Mouse (Mus musculus) kidney, adult 2 months (tissue): ENCODE results near the gene Zfp26. TPM values are rescaled to one million over a fixed set of nuclear protein-coding genes. Genes with fewer than 3 reads are reported as not detected.

Experiments
- DNase-seq: peaks from one replicate; pipeline ENCODE4 v3.0.0; 2021
- H3K27ac ChIP-seq: fragments of 200-500 bp; 2 replicates; pipeline ENCODE4 v1.5.1; 2012; ENCODE audit warnings: low read depth, low read length, control low read depth, inconsistent platforms; ENCODE audit not compliant: insufficient read depth
- H3K27me3 ChIP-seq: fragments of 200-500 bp; replicated peaks from 2 replicates; pipeline ENCODE4 v1.6.1; 2012; ENCODE audit warnings: mild to moderate bottlenecking, moderate library complexity, low read length, inconsistent platforms; ENCODE audit not compliant: control insufficient read depth, insufficient read depth
- H3K36me3 ChIP-seq: fragments of 200-500 bp; 2 replicates; pipeline ENCODE4 v1.6.1; 2012; ENCODE audit warnings: mild to moderate bottlenecking, moderate library complexity, low read length, inconsistent platforms; ENCODE audit not compliant: control insufficient read depth, insufficient read depth
- H3K4me1 ChIP-seq: fragments of 200-500 bp; 2 replicates; pipeline ENCODE4 v1.6.1; 2011; ENCODE audit warnings: low read length; ENCODE audit not compliant: control insufficient read depth, insufficient read depth
- H3K4me3 ChIP-seq: fragments of 200-500 bp; 2 replicates; pipeline ENCODE4 v1.5.1; 2011; ENCODE audit warnings: mild to moderate bottlenecking, low read depth, low read length, control low read depth; ENCODE audit not compliant: insufficient read depth
- CTCF ChIP-seq: fragments of 200-500 bp; conservative IDR thresholded peaks from 2 replicates; pipeline ENCODE4 v1.5.1; 2011; ENCODE audit warnings: low read depth, mild to moderate bottlenecking, control low read depth, low read length, moderate library complexity, mixed read lengths; ENCODE audit not compliant: insufficient read depth, insufficient read length
- POLR2A ChIP-seq: fragments of 200-500 bp; IDR thresholded peaks from one replicate; pipeline ENCODE4 v1.6.1; 2011; ENCODE audit warnings: low read depth, low read length, control low read depth
- WGBS: fragments of 180-500 bp; shearing (Covaris S2); methylation state at CpG from one replicate; pipeline ENCODE4 v1.1.7; 2018; 5-methylcytosine and 5-hydroxymethylcytosine counted together
- polyA plus RNA-seq: library from polyadenylated mRNA; depleted of rRNA; stranded (reverse); fragments of >200 nt; gene quantifications from 2 replicates; pipeline ENCODE4 v1.2.3, GENCODE M21; 2012; rRNA removed

Zfp26 gene
- polyA plus RNA-seq = 1.5 and 2.2 TPM in 2 replicates

DNA sequence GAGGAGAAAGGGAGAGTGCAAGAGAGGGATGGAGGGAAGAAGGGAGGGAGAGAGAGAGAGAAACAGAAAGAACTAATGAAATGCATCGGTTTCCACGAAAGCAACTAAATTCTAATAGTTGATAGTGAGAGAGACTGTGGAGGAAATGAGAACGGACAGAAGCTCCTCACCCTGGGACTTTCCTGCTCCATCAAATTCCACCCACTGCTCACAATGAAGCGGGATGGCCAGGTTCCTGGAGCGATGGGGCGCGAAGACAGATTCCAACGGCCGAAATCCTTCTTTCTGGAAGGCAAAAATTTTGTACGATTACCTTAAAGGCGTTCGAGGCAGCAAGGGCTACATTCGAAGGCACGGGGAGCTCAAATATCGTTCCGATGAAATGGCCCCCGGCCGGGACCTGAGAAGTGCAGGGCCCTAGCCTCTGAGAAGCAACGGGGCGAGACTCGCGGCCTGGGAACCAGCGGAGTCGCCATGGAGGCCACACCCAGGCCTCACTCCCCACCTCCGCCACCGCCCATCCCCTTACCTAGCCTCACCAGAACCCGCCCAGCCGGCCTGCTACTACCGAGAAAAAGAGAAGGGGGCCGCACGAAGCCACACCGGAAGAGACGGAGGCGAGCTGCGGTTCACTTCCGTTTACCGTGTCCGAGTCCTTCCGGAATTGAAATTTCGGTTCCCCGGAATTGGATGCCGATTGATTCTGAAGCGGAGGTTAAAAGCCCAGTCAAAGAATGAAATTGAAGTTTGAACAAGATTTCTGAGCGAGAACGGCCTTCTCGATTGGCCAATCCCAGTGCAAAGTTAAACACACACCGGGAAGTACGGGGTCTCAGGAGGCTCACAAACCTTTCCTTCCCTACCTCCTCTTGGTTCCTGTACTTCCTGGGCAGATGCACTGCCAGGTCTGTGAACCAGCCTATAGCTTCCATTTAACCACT lies at the start of gene Zfp26:
Zfp26 (minus strand) TSS at position 786 of the 941 bp plus-strand sequence.
- no peaks in the 10 kb centered on the region for H3K27me3 ChIP-seq
- no peaks in the 10 kb centered on the region for H3K36me3 ChIP-seq
- no peak for TF ChIP-seq CTCF
- TF ChIP-seq POLR2A = no peak
- H3K27ac ChIP-seq = peak within 1 kb of the TSS; percentile 87
- peak within 1 kb of the TSS; percentile 95 for H3K4me3 ChIP-seq
- peaks cover 6% of the 10 kb centered on the region for H3K4me1 ChIP-seq
- WGBS = under 1% methylated on average over 48 of the region's 48 CpGs
- peak; percentile 89 for DNase-seq

DNA sequence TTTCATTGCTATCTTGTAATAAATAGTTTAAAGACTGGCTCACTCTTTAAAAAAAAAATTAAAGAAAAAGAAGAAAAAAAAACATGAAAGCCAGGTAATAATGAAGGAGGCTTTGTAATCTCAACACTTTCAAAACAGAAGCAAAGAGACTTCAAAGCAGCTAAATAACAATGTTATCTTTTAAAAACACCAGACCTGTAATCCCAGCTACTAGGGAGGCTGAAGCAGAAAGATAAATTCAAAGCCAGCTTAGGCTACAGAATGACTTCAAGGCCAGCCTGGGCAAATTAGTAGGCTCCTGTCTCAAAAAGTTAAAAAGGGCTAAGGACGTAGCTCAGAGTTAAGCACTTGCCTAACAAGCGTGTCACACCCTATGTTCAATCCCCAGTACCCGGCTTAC lies 49.7 kb upstream of the Zfp26 start:
- H3K27ac ChIP-seq = no peak overlapping the region
- no peak overlapping the region for H3K4me3 ChIP-seq
- no peaks in the 10 kb centered on the region for H3K27me3 ChIP-seq
- DNase-seq = no peak
- 85% methylated on average over 3 of the region's 3 CpGs for WGBS
- no peak for TF ChIP-seq POLR2A
- no peak for TF ChIP-seq CTCF
- H3K4me1 ChIP-seq = peaks cover 11% of the 10 kb centered on the region
- no peaks in the 10 kb centered on the region; the same call in none of the 2 replicates for H3K36me3 ChIP-seq

DNA sequence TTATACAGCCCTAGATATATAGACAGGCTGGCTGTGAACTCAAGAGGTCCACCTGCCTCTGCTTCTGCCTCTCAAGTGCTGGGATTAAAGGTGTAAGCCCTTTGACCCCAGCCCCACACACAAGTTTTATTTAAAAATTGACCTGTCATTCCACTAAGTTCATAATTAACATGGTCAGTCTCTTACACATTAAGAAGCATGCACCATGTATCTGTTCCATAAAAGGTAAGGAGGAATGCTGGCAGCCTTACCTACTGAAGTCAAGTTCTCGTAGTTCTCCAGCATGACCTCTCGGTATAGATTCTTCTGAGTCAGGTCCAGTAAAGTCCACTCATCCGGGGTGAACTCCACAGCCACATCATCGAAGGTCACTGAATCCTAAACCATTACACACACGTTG lies 44.8 kb upstream of the Zfp26 start:
- Histone ChIP-seq H3K27ac (no peak overlapping the region), H3K27me3 (no peaks in the 10 kb centered on the region), H3K36me3 (peaks cover 13% of the 10 kb centered on the region), H3K4me1 (peaks cover 6% of the 10 kb centered on the region; the same call in 1 of the 2 replicates), H3K4me3 (no peak overlapping the region)
- TF ChIP-seq CTCF (no peak), POLR2A (no peak)
- DNase-seq = peak; percentile 71
- 53% methylated on average over 5 of the region's 5 CpGs for WGBS

DNA sequence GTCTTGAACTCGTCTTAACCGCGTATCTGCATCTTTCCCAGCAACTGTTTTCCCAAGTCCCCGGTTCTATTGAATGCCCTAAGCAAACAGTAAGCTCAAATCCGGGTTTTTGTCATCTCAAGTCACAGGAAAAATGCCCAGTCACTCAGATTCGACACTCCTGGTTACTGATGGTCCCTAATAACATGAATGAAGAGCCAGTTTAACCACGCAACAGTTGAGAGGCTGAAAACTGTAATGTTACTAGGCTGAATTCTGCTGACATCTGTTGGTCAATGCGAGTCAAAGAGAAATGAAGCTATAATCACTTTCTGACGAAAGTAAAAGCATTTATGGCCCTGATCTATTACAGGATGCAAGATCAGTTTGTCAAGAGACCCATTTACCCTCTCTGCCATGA lies 33.3 kb upstream of the Zfp26 start:
- TF ChIP-seq POLR2A (no peak), CTCF (no peak)
- peak overlapping the region; percentile 93 for H3K27ac ChIP-seq
- H3K36me3 ChIP-seq = peaks cover 2% of the 10 kb centered on the region
- no peaks in the 10 kb centered on the region for H3K27me3 ChIP-seq
- peaks cover 18% of the 10 kb centered on the region for H3K4me1 ChIP-seq
- WGBS = 2% methylated on average over 9 of the region's 9 CpGs
- H3K4me3 ChIP-seq = peak overlapping the region; percentile 93
- peak; percentile 41 for DNase-seq

DNA sequence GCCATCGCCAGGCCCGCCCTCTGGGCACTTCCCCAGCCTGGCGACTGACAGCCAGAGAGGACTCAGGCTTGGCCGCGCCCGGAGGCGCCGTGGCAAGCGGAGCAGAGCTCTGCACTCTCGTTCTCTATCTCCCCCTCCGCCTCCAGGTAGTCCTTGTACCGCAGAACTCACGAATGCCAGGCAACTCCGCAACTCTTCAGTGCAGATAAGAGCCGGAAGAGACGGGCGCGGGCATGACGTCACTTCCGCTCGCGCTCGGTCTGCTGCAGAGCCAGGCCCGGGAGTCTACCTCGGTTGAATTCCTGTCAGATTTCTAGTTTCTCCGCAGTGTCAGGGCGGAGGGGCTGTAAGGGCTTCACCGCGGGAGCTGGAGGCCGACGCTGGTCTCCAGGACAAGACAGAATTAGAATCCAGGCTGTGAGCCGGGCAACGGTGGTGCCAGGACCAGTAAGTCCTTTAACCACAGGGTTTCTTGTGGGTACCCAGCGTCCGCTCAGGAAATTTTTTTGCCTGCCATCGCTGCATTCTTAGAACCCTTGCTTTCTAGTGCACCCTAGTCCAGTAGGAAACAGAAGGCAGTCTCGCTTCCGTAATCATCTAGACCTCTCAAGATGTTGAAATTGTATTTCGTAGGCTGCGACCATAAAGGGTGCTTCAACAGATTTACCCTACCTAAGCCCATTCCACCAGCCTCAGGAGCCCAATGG lies 32.7 kb upstream of the Zfp26 start, which contains the start of gene Zfp426:
Zfp426 (minus strand) TSS at position 220 of the 707 bp plus-strand sequence.
- H3K4me3 ChIP-seq = peak within 1 kb of the TSS; percentile 93
- peaks cover 18% of the 10 kb centered on the region for H3K4me1 ChIP-seq
- H3K27me3 ChIP-seq = no peaks in the 10 kb centered on the region
- peak within 1 kb of the TSS; percentile 93 for H3K27ac ChIP-seq
- peak; percentile 64 for TF ChIP-seq POLR2A
- no peak for TF ChIP-seq CTCF
- WGBS = under 1% methylated on average over 40 of the region's 40 CpGs
- DNase-seq = peak; percentile 90
- no peaks in the 10 kb centered on the region for H3K36me3 ChIP-seq

DNA sequence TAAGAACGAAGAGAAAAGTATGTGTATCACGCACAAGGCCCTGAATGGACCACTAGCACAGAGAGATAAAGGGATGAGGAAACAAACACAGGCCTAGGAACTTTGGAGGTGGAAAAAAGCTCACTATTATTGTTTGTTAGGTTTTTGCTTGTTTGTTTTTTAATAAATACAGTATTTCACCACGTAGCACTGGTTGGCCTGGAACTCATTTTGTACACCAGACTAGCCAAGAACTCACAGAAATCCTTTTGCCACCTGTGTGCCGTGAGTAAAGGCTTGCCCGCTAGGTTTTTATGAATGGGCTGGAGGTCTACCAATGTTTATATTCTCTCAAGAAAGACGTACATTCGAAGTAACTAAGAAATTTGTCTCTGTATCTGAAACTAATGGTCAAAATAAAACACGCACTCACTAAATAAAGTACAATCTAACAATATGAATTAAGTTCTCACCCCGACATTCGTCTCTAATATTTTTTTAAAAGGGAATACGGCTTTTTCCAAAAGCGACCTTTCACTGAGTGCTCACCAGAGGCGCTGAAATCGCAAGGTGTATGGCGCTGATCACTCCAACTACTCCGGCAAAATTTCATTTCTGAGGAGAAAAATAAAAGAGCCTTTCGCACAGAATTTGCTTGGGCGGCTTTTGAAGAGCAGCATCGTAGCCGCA lies 32.0 kb upstream of the Zfp26 start:
- Histone ChIP-seq H3K4me3 (peak overlapping the region; percentile 93), H3K4me1 (peaks cover 18% of the 10 kb centered on the region), H3K36me3 (no peaks in the 10 kb centered on the region), H3K27me3 (no peaks in the 10 kb centered on the region), H3K27ac (peak overlapping the region; percentile 93)
- WGBS = 6% methylated on average over 20 of the region's 20 CpGs
- no peak for TF ChIP-seq CTCF
- no peak for TF ChIP-seq POLR2A
- DNase-seq = no peak

DNA sequence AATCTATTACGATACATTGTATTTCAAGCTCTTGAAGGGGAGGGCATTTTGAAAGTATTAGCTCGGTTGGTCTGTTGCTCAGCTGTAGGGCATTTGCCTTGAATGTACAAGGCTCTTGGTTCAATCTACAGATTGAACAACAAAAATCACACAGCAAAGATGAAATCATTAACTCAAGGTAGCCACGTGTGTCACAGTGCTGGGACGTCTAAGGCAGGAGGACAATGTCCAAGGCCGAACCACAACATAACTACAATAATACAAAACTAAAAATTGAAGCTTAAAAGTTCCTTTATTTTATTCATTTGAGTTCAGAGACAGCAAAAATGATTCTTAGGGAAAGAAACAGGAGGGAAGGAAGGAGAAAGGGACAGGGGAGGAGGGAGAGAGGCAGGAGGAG lies 29.6 kb upstream of the Zfp26 start:
- H3K27ac ChIP-seq = no peak overlapping the region
- peak; percentile 61 for DNase-seq
- no peak for TF ChIP-seq POLR2A
- no peak for TF ChIP-seq CTCF
- WGBS = 56% methylated on average over 5 of the region's 5 CpGs
- H3K4me1 ChIP-seq = peaks cover 18% of the 10 kb centered on the region
- no peak overlapping the region for H3K4me3 ChIP-seq
- H3K27me3 ChIP-seq = no peaks in the 10 kb centered on the region
- no peaks in the 10 kb centered on the region; the same call in 1 of the 2 replicates for H3K36me3 ChIP-seq
